8 mouse cellular contexts compared by ENCODE assay signal in genomic region chr8:70718297-70718696, GRCm38 (mm10). TPM values are rescaled to one million over a fixed set of nuclear protein-coding genes. Genes with fewer than 3 reads are reported as not detected.
A peak's percentile ranks its signal among the peaks of the same experiment; 100 is the strongest.
DNase-seq lines count a peak whose midpoint lies in the region; ATAC-seq and TF ChIP-seq lines count a peak whose summit lies in the region.

Gene Gm3336 (plus strand): TSS chr8:70718543.

- peak; percentile 57 for DNase-seq in ovary, postnatal 36 days (ENCODE audit: low spot score)
- no peak for DNase-seq in ovary, postnatal 10 days (ENCODE audit: low spot score)
- DNase-seq in kidney, postnatal 0 days (ENCODE audit: low spot score): peak; percentile 60
- peak; percentile 74 for DNase-seq in lung, postnatal 0 days (ENCODE audit: low spot score)
- DNase-seq in retina, embryonic 14.5 days (ENCODE audit: low spot score): peak; percentile 77
- DNase-seq in thymus, postnatal 36 days: peak; percentile 79 to 83

- no peak within 1 kb of the TSS for H3K4me3 ChIP-seq in forebrain, embryonic 16.5 days (replicated peaks; ENCODE audit: low read length)
- no peak within 1 kb of the TSS for H3K4me3 ChIP-seq in kidney, postnatal 0 days (replicated peaks; ENCODE audit: low read depth, low read length)
- no peak within 1 kb of the TSS for H3K4me3 ChIP-seq in lung, postnatal 0 days (ENCODE audit: low read depth, low read length)

- WGBS in forebrain, embryonic 16.5 days: 5% methylated on average over 19 of the region's 19 CpGs
- WGBS in kidney, postnatal 0 days: 3% methylated on average over 18 of the region's 19 CpGs
- WGBS in lung, postnatal 0 days: 2% methylated on average over 19 of the region's 19 CpGs

- no peaks in the 10 kb centered on the region for H3K9me3 ChIP-seq in forebrain, embryonic 16.5 days (ENCODE audit: control insufficient read depth, low read length)
- H3K9me3 ChIP-seq in kidney, postnatal 0 days (replicated peaks; ENCODE audit: low read length): no peaks in the 10 kb centered on the region
- no peaks in the 10 kb centered on the region for H3K9me3 ChIP-seq in lung, postnatal 0 days (ENCODE audit: low read length)

- no peak for TF ChIP-seq EP300 in lung, postnatal 0 days (IDR thresholded peaks at IDR 0.05)

- H3K4me2 ChIP-seq in forebrain, embryonic 16.5 days (ENCODE audit: low read length): no peak within 1 kb of the TSS
- no peak within 1 kb of the TSS for H3K4me2 ChIP-seq in kidney, postnatal 0 days (ENCODE audit: low read length)
- H3K4me2 ChIP-seq in lung, postnatal 0 days (replicated peaks; ENCODE audit: low read depth, low read length): no peak within 1 kb of the TSS

- peak; percentile 90 for TF ChIP-seq CTCF in kidney, postnatal 0 days (IDR thresholded peaks at IDR 0.05; ENCODE audit: low read depth)
- TF ChIP-seq CTCF in lung, postnatal 0 days (IDR thresholded peaks at IDR 0.05): peak; percentile 95

- no peaks in the 10 kb centered on the region for H3K4me1 ChIP-seq in forebrain, embryonic 16.5 days (replicated peaks; ENCODE audit: control insufficient read depth, insufficient read depth, low read length)
- H3K4me1 ChIP-seq in kidney, postnatal 0 days (replicated peaks; ENCODE audit: insufficient read depth, low read length): no peaks in the 10 kb centered on the region
- H3K4me1 ChIP-seq in lung, postnatal 0 days (ENCODE audit: insufficient read depth, low read depth, low read length): no peaks in the 10 kb centered on the region

- peak; percentile 65 for ATAC-seq in cerebellum, adult (ENCODE audit: insufficient number of reproducible peaks, low FRiP score, low TSS enrichment)
- ATAC-seq in forebrain, embryonic 16.5 days: peak; percentile 34; the same call in 1 of the 2 replicates
- ATAC-seq in kidney, postnatal 0 days (replicated peaks; ENCODE audit: low FRiP score, low read depth): peak; percentile 25
- peak; percentile 52 for ATAC-seq in lung, postnatal 0 days

- H3K27me3 ChIP-seq in forebrain, embryonic 16.5 days (replicated peaks; ENCODE audit: control insufficient read depth, insufficient read depth, low read length): no peaks in the 10 kb centered on the region
- H3K27me3 ChIP-seq in kidney, postnatal 0 days (ENCODE audit: insufficient read depth, low read length): no peaks in the 10 kb centered on the region
- no peaks in the 10 kb centered on the region for H3K27me3 ChIP-seq in lung, postnatal 0 days (replicated peaks; ENCODE audit: insufficient read depth, low read length)

- no peak within 1 kb of the TSS for H3K9ac ChIP-seq in forebrain, embryonic 16.5 days (replicated peaks; ENCODE audit: low read depth, low read length)
- no peak within 1 kb of the TSS for H3K9ac ChIP-seq in kidney, postnatal 0 days (ENCODE audit: low read depth, low read length)
- no peak within 1 kb of the TSS for H3K9ac ChIP-seq in lung, postnatal 0 days (replicated peaks; ENCODE audit: low read depth)

- H3K27ac ChIP-seq in forebrain, embryonic 16.5 days (ENCODE audit: low read length): no peak within 1 kb of the TSS
- H3K27ac ChIP-seq in kidney, postnatal 0 days: no peak within 1 kb of the TSS
- H3K27ac ChIP-seq in lung, postnatal 0 days (ENCODE audit: low read length): no peak within 1 kb of the TSS

- H3K36me3 ChIP-seq in forebrain, embryonic 16.5 days (ENCODE audit: control insufficient read depth, insufficient read depth): no peaks in the 10 kb centered on the region
- no peaks in the 10 kb centered on the region for H3K36me3 ChIP-seq in kidney, postnatal 0 days (ENCODE audit: insufficient read depth, low read length)
- no peaks in the 10 kb centered on the region for H3K36me3 ChIP-seq in lung, postnatal 0 days (ENCODE audit: insufficient read depth, low read length)

RNA-seq across cellular contexts. Expression of gene Gm3336, which starts in this region (rescaled TPM):
- polyA plus RNA-seq in forebrain, embryonic 16.5 days (2015; fragmentation: Nextera tagmentation; extraction: Ambion mirVana): not detected in 2 replicates
- polyA plus RNA-seq in kidney, postnatal 0 days (2015; fragmentation: Nextera tagmentation; extraction: Ambion mirVana): 0.70 and 0.74 TPM in 2 replicates
- 0.50 and 0.54 TPM in 2 replicates for polyA plus RNA-seq in lung, postnatal 0 days (2015; fragmentation: Nextera tagmentation; extraction: Ambion mirVana)

Comparison
In these comparisons a context has a peak if more than half of its experiments do, and no peak if none do; other contexts are left out.
1. Peak in ATAC-seq in forebrain, embryonic 16.5 days; RNA of the gene not detected or under 1 TPM.
2. Peak in DNase-seq and ATAC-seq in kidney, postnatal 0 days; RNA of the gene not detected or under 1 TPM.
3. Peak in DNase-seq and ATAC-seq in lung, postnatal 0 days; RNA of the gene not detected or under 1 TPM.